Mouse (Mus musculus) liver, embryonic 13.5 days (tissue): ENCODE measurements around the gene Mybpc3. TPM values are rescaled to one million over a fixed set of nuclear protein-coding genes. Genes with fewer than 3 reads are reported as not detected.
"Not testable (repeated sequence)": the region's sequence is repeated elsewhere in the genome, so short reads cannot be mapped to it uniquely, and the experiment has no call there.

Source experiments
- ATAC-seq: fragments of 200-750 bp; cut with Nextera tagmentation; 2 replicates; pipeline ENCODE4 v1.8.0; 2017; ENCODE audit warnings: low read depth, mild to moderate bottlenecking, moderate number of reproducible peaks, moderate library complexity
- DNase-seq: peaks from one replicate; pipeline ENCODE4 v3.0.0; 2022
- H3K27ac ChIP-seq: fragments of 300-500 bp; sonication (generic); 2 replicates; pipeline ENCODE4 v1.5.1; 2015; ENCODE audit warnings: moderate library complexity, mild to moderate bottlenecking, inconsistent platforms
- H3K27me3 ChIP-seq: fragments of 300-500 bp; sonication (generic); 2 replicates; pipeline ENCODE4 v1.6.1; 2015; ENCODE audit warnings: mild to moderate bottlenecking, inconsistent platforms
- H3K36me3 ChIP-seq: fragments of 300-500 bp; sonication (generic); 2 replicates; pipeline ENCODE4 v1.6.1; 2015; ENCODE audit warnings: mild to moderate bottlenecking, inconsistent platforms
- H3K4me1 ChIP-seq: fragments of 300-500 bp; sonication (generic); replicated peaks from 2 replicates; pipeline ENCODE4 v1.6.1; 2015; ENCODE audit warnings: inconsistent platforms
- H3K4me2 ChIP-seq: fragments of 300-500 bp; sonication (generic); 2 replicates; pipeline ENCODE4 v1.6.1; 2015; ENCODE audit warnings: inconsistent platforms, mild to moderate bottlenecking, moderate library complexity
- H3K4me3 ChIP-seq: fragments of 300-500 bp; sonication (generic); replicated peaks from 2 replicates; pipeline ENCODE4 v1.5.1; 2015; ENCODE audit warnings: mild to moderate bottlenecking, inconsistent platforms
- H3K9ac ChIP-seq: fragments of 300-500 bp; sonication (generic); 2 replicates; pipeline ENCODE4 v1.6.1; 2015; ENCODE audit warnings: mild to moderate bottlenecking, inconsistent platforms
- H3K9me3 ChIP-seq: fragments of 300-500 bp; sonication (generic); replicated peaks from 2 replicates; pipeline ENCODE4 v1.6.1; 2016; ENCODE audit warnings: inconsistent platforms
- WGBS: fragments of 180-500 bp; shearing (Covaris S2); methylation state at CpG from one replicate; pipeline ENCODE4 v1.1.7; 2015; ENCODE audit not compliant: insufficient replicate concordance; 5-methylcytosine and 5-hydroxymethylcytosine counted together
- polyA plus RNA-seq: library from polyadenylated mRNA; unstranded; fragments of >200 nt; fragmentation: Nextera tagmentation; extraction: Ambion mirVana; gene quantifications from 2 replicates; pipeline ENCODE4 v1.2.1, GENCODE M21; 2015

Mybpc3 gene
- polyA plus RNA-seq, 1 experiment from 2014 or later = 0.14 TPM

DNA sequence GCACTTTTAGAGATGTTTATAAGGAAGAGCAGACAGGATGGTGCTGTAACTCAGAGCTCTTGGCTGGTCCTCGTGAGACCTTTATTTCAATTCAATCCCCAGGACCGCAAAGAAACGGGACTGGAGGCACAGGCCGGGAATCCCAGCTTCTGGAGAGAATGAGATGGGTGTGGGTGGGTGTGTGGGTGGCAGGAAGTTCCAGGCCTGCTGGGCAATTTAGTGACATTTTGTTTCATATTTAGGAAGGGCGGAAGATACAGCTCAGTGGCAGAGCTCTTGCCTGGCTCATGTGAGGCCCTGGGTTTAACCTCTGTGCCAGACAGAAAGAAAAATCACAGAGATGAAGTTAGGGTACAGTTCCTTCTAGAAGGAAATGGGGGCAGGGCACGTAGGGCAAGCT lies 27.7 kb upstream of the Mybpc3 start:
- no peak for DNase-seq
- H3K4me2 ChIP-seq = no peak overlapping the region
- WGBS = 69% methylated on average over 6 of the region's 6 CpGs

DNA sequence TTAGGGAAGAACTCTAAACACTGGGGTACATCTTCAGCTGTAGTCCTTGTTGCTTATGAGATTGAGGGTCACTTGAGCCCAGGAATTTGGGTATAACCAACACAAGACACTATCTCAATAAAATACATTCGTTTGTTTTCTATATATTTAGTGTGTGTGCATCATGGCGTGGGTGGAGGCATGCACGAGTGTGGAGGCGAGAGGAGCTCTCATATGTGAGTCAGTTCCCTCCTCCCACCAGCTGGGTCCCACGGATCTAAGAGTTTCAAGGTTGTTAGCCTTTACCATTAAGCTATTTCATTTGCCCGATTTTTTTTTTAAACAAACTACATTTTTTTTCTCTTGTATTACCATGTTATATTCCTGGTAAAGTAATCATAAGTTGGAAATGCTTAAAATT lies 27.1 kb upstream of the Mybpc3 start:
- ATAC-seq = no peak
- Histone ChIP-seq H3K27me3 (0 out of 2 replicates have a peak, but pooled peaks cover 4% of the 10 kb centered on the region), H3K9ac (no peak overlapping the region), H3K4me2 (no peak overlapping the region), H3K9me3 (no peaks in the 10 kb centered on the region), H3K27ac (no peak overlapping the region), H3K4me3 (no peak overlapping the region), H3K4me1 (peaks cover 27% of the 10 kb centered on the region), H3K36me3 (no peaks in the 10 kb centered on the region)
- WGBS = 57% methylated on average over 6 of the region's 6 CpGs
- no peak for DNase-seq

More for the DNA sequence above, 27.7 kb upstream of the Mybpc3 start:
- H3K27me3 ChIP-seq = 0 out of 2 replicates have a peak, but pooled peaks cover 4% of the 10 kb centered on the region
- H3K9ac ChIP-seq = no peak overlapping the region
- no peaks in the 10 kb centered on the region for H3K9me3 ChIP-seq
- no peak for ATAC-seq
- peaks cover 26% of the 10 kb centered on the region for H3K4me1 ChIP-seq
- no peak overlapping the region for H3K27ac ChIP-seq
- no peaks in the 10 kb centered on the region for H3K36me3 ChIP-seq
- H3K4me3 ChIP-seq = no peak overlapping the region

DNA sequence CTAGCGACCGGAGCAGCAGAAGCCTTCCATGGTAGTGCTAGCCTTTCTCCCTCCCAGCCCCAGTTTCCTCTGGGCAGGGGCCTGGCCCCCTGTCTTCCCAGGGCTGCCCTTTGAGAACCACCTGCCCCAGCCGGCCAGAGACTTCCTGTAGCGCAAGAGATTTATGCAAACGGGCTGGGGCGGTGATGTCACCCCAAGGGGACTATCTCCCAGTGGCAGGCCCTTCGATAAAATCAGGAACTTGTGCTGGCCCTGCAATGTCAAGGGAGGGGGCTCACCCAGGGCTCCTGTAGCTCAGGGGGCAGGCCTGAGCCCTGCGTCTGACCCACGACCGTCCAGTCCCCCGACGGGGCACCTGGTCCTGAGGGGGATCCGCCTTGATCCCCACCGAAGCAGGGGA lies 21.4 kb upstream of the Mybpc3 start:
- Histone ChIP-seq H3K27ac (peak overlapping the region; percentile 58), H3K9ac (peak overlapping the region; percentile 50), H3K4me2 (peak overlapping the region; percentile 45)

DNA sequence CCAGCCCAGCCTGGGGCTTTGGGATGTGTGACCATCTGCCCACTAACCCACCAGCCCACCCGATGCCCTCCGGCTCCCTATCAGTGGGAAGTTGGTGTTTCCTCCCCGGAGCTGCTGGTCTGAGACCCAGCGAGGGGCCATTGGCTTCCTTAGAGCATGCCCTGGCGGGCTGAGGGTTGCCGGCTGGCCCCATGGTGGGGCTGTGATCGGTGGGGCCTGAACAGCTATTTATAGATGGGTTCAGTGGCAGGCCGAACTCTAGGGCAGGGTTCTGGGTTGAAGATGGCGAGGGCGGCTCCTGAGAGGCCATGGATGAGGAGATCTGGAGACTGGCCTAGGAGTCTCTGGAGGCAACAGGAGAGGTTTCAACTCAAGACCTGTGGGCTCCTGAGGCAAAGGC lies 20.9 kb upstream of the Mybpc3 start:
- no peaks in the 10 kb centered on the region for H3K36me3 ChIP-seq
- no peaks in the 10 kb centered on the region for H3K27me3 ChIP-seq
- peaks cover 47% of the 10 kb centered on the region for H3K4me1 ChIP-seq
- H3K4me3 ChIP-seq = peak overlapping the region; percentile 41
- peak overlapping the region; percentile 45 for H3K4me2 ChIP-seq
- ATAC-seq (0 out of 2 replicates have a peak, but pooled peaks have one; percentile 5), DNase-seq (no peak)
- WGBS = 25% methylated on average over 10 of the region's 10 CpGs
- H3K9ac ChIP-seq = peak overlapping the region; percentile 50
- no peaks in the 10 kb centered on the region for H3K9me3 ChIP-seq
- H3K27ac ChIP-seq = peak overlapping the region; percentile 58

More for the DNA sequence above, 21.4 kb upstream of the Mybpc3 start:
- DNase-seq (peak; percentile 62), ATAC-seq (peak; percentile 69)
- H3K27me3 ChIP-seq = no peaks in the 10 kb centered on the region
- H3K36me3 ChIP-seq = no peaks in the 10 kb centered on the region
- H3K4me3 ChIP-seq = peak overlapping the region; percentile 41
- WGBS = 22% methylated on average over 14 of the region's 14 CpGs
- peaks cover 42% of the 10 kb centered on the region for H3K4me1 ChIP-seq
- H3K9me3 ChIP-seq = no peaks in the 10 kb centered on the region

DNA sequence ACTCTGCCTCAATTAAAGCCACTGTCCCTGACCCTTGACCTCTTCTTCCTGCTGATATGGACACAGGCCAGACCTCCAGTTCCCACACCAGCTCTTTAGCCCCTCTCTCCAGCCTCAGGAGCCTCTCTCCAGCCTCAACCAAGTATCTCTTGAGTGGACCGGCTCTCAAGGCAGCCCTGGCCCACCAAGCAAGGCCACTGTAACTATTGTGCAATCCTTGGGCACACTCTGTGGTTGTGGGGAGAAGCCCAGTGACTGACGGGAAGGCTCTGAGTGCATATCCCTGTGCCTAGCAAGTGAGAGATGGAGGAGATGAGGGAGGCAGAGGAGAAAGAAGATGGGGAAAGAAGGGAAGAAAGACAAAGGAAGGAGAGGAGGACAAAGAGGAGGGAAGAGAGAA lies 19.8 kb upstream of the Mybpc3 start:
- Histone ChIP-seq H3K9me3 (no peaks in the 10 kb centered on the region), H3K9ac (0 out of 2 replicates have a peak overlapping the region, but pooled peaks have one; percentile 50), H3K27ac (0 out of 2 replicates have a peak overlapping the region, but pooled peaks have one; percentile 6), H3K4me2 (peak overlapping the region; percentile 45), H3K36me3 (no peaks in the 10 kb centered on the region), H3K4me1 (peaks cover 48% of the 10 kb centered on the region), H3K4me3 (peak overlapping the region; percentile 41), H3K27me3 (no peaks in the 10 kb centered on the region)
- DNase-seq = no peak
- WGBS = 37% methylated on average over 2 of the region's 2 CpGs
- ATAC-seq = no peak

DNA sequence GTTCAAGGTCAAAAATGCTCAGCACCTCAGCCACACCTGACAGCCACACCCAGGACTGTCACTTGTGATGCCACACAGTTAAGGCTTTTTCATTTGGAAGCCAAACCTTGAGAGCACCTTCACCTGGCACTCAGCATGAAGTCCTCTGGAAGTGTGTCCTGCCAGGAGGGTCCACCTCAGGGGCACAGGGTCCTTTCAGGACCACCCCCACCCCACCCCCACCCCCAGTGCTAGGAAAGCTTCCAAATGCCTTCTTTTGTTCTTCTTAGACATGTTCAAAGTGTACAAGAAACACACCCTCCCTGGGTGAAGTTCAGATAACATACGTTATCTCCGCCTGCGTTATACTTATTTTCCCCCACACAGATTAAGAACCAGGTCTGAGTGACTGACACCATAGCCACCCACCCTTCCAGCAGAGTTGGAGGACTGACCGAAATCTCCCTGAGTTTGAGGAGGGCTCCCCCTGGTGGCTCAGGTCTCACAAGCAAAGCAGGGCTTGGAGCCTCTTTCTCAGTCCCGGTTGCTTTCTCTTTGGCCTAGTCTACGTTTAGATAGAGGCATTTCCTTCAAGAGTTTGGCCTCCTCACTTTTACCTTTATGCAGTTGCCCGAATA lies 16.7 kb upstream of the Mybpc3 start:
- 7% methylated on average over 7 of the region's 7 CpGs for WGBS
- 0 out of 2 replicates have a peak overlapping the region, but pooled peaks have one; percentile 16 for H3K9ac ChIP-seq

DNA sequence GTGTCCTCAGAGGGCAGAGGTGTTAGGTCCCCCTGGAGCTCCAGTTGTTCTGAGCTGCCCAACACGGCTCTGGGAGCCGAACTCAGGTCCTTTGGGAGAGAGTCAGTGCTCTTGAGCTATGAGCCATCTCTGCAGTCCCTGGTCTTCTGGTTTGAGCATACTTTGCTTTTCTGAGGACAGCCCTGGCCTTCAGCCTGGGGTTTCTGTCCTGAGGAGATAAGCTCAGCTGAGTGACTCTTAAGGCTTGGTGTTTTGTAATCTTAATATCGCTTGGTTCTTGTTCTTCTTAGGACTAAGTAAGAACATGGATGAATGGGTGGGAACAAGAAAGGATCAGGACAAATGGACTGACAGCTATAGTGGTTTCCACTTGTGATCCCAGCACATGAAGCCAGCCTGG lies 9.8 kb upstream of the Mybpc3 start:
- no peaks in the 10 kb centered on the region for H3K36me3 ChIP-seq
- H3K9me3 ChIP-seq = no peaks in the 10 kb centered on the region
- peak overlapping the region; percentile 40; the same call in 1 of the 2 replicates for H3K27ac ChIP-seq
- no peak overlapping the region for H3K4me3 ChIP-seq
- DNase-seq = peak; percentile 31
- WGBS = 48% methylated on average over 3 of the region's 3 CpGs
- H3K9ac ChIP-seq = no peak overlapping the region
- H3K27me3 ChIP-seq = no peaks in the 10 kb centered on the region
- peak overlapping the region; percentile 16; the same call in 1 of the 2 replicates for H3K4me2 ChIP-seq
- H3K4me1 ChIP-seq = peaks cover 63% of the 10 kb centered on the region
- ATAC-seq = peak; percentile 73

More for the DNA sequence above, 16.7 kb upstream of the Mybpc3 start:
- H3K4me2 ChIP-seq = no peak overlapping the region
- ATAC-seq (peak; percentile 59), DNase-seq (peak; percentile 79)
- H3K27me3 ChIP-seq = no peaks in the 10 kb centered on the region
- no peaks in the 10 kb centered on the region for H3K9me3 ChIP-seq
- no peak overlapping the region; the same call in 1 of the 2 replicates for H3K27ac ChIP-seq
- peaks cover 58% of the 10 kb centered on the region for H3K4me1 ChIP-seq
- H3K4me3 ChIP-seq = no peak overlapping the region
- no peaks in the 10 kb centered on the region for H3K36me3 ChIP-seq

DNA sequence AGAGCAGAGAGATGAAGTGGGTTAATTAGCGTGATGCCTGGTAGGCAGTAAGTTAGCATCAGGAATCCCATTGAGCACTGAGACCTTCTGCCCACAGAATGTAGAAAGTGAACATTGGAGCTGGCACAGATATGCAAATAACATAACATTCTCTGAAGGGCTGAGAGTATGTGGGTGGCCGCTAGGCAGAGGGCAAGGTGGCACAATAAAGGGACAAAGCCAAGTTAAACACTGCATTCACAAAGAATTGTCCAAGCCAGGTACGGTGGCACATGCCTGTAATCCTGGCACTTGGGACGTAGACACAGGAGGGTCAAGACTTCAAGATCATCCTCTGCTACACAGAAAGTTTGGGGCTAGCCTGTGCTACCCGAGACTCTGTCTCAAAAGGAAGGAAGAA lies 8.7 kb upstream of the Mybpc3 start:
- H3K4me1 ChIP-seq = peaks cover 74% of the 10 kb centered on the region
- DNase-seq (no peak), ATAC-seq (no peak)
- H3K27me3 ChIP-seq = no peaks in the 10 kb centered on the region
- H3K9me3 ChIP-seq = no peaks in the 10 kb centered on the region
- 79% methylated on average over 5 of the region's 5 CpGs for whole genome bisulfite sequencing
- no peak overlapping the region for H3K9ac ChIP-seq
- no peaks in the 10 kb centered on the region for H3K36me3 ChIP-seq
- no peak overlapping the region for H3K4me2 ChIP-seq
- H3K27ac ChIP-seq = no peak overlapping the region
- H3K4me3 ChIP-seq = no peak overlapping the region

DNA sequence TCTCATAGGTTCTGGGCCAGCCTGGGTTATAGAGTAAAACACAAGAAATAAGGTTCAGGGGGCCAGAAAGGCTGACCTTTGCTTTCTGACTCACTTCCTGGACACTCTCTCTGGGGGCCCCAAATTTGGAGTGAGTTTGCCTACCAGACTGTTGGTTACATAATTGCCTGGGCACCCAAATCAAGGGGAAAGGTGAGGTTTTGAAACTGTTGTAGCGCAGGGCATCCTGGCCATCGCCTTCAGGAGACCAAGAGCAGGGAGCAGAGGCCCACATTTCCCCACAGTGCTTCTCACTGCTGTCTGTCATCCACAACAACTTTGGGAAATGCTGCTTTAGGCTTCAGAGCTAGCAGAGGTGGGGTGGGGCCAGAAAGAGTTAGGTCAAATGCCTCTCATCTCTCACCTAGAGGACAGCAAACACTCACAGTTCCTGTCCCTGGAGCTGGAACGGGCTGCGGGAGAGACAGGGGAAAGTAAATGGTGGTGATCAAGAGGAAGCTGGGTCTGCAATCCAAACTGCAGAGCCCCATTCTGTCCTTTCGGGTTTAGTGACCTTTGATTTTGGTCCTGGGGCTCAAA lies 8.0 kb upstream of the Mybpc3 start:
- Histone ChIP-seq H3K9me3 (no peaks in the 10 kb centered on the region), H3K4me1 (peaks cover 77% of the 10 kb centered on the region), H3K27ac (no peak overlapping the region), H3K27me3 (no peaks in the 10 kb centered on the region), H3K9ac (no peak overlapping the region), H3K4me2 (no peak overlapping the region), H3K36me3 (no peaks in the 10 kb centered on the region), H3K4me3 (no peak overlapping the region)
- DNase-seq = no peak
- WGBS = 79% methylated on average over 5 of the region's 5 CpGs
- no peak for ATAC-seq

DNA sequence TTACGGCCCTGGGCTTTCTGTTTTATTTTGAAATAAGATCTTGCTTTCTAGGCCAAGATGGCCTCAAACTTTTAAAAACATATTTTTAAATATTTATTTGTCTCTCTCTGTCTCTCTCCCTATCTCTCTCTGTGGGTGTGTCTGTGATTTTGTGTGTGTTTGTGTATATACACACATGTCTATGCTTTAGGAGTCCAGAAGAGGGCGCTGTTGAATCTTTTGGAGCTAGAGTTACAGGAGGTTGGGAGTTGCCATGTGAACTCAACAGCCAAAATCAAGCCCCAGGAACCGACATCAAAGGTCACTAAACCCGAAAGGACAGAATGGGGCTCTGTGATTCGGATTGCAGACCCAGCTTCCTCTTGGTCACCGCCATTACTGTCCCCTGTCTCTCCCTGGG lies 7.5 kb upstream of the Mybpc3 start:
- peaks cover 77% of the 10 kb centered on the region for H3K4me1 ChIP-seq
- H3K4me2 ChIP-seq = no peak overlapping the region
- 78% methylated on average over 6 of the region's 6 CpGs for WGBS
- H3K9ac ChIP-seq = no peak overlapping the region
- H3K27ac ChIP-seq = no peak overlapping the region
- no peaks in the 10 kb centered on the region for H3K36me3 ChIP-seq
- ATAC-seq (no peak), DNase-seq (no peak)
- no peaks in the 10 kb centered on the region for H3K9me3 ChIP-seq
- H3K4me3 ChIP-seq = no peak overlapping the region
- H3K27me3 ChIP-seq = no peaks in the 10 kb centered on the region

DNA sequence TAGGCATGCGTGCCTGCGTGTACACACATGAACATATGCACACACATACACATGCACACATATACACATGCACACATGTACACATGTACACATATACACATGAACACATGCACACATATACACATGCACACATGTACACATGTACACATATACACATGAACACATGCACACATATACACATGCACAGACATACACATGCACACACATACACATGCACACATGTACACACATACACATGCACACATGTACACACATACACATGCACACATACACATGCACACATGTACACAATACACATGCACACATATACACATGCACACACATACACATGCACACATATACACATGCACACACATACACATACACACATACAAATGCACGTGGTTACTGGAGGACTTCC lies 6.1 kb upstream of the Mybpc3 start:
- H3K27me3 ChIP-seq, H3K4me2 ChIP-seq, ATAC-seq, H3K9ac ChIP-seq, H3K27ac ChIP-seq, H3K9me3 ChIP-seq, H3K36me3 ChIP-seq, H3K4me3 ChIP-seq, DNase-seq: not testable (repeated sequence)
- H3K4me1 ChIP-seq = peaks cover 66% of the 10 kb centered on the region
- 91% methylated on average over 3 of the region's 3 CpGs for WGBS
